29 mouse cellular contexts compared by ENCODE assay signal in the genomic region with DNA sequence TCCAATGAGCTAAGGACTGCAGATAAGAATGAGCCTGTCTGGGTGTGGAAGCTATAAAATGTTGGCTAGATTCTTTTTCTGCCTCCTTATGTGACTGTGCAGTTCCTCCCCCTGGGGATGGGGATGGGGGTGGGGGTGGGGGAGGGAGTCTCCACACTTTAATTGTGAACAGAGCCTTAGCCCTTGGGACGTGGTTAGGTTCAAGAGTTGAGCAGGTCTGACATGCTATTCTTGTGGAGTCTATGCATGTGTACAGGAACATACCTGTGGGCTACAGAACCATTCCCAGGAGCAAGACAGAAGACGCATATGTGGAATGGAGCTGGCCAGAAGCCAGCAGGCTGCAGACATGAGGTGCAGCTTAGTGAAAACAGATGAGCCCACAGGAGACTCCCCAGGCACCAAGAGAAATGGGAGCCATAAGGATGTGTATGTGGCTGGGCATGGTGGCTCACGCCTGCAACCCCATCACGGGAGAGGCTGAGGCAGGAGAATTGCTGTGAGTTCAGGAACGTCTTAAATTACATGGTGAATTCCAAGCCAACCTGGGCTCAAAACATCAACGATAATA.
A peak's percentile ranks its signal among the peaks of the same experiment; 100 is the strongest.
DNase-seq lines count a peak whose midpoint lies in the region; ATAC-seq lines count a peak whose summit lies in the region.
"Had no signal": no experiment of that assay in that cellular context is flagged by ENCODE, and none has a peak within 500 bp of the region (broad histone marks: within the 10 kb centered on the region; RNA-seq: fewer than 3 reads in every experiment).

No protein-coding gene starts in this region.

- 68% methylated on average over 6 of the region's 6 CpGs for WGBS in hindbrain, embryonic 12.5 days
- WGBS in hindbrain, embryonic 16.5 days: 77% methylated on average over 6 of the region's 6 CpGs
- 59% methylated on average over 6 of the region's 6 CpGs for WGBS in limb, embryonic 15.5 days
- 77% methylated on average over 6 of the region's 6 CpGs for WGBS in limb, embryonic 10.5 days

- no peak overlapping the region for H3K4me2 ChIP-seq in hindbrain, embryonic 12.5 days (replicated peaks)
- H3K4me2 ChIP-seq in hindbrain, embryonic 16.5 days (ENCODE audit: low read length): no peak overlapping the region
- no peak overlapping the region for H3K4me2 ChIP-seq in limb, embryonic 15.5 days
- H3K4me2 ChIP-seq: heart, embryonic 11.5 days; liver, embryonic 15.5 days; lung, embryonic 14.5 days had no signal

- no peaks in the 10 kb centered on the region for H3K9me3 ChIP-seq in hindbrain, embryonic 12.5 days (replicated peaks)
- H3K9me3 ChIP-seq in hindbrain, embryonic 16.5 days (ENCODE audit: control insufficient read depth, low read length): no peaks in the 10 kb centered on the region
- H3K9me3 ChIP-seq in limb, embryonic 15.5 days: no peaks in the 10 kb centered on the region
- H3K9me3 ChIP-seq in limb, embryonic 10.5 days (replicated peaks): no peaks in the 10 kb centered on the region

- H3K9ac ChIP-seq in hindbrain, embryonic 12.5 days: no peak overlapping the region
- no peak overlapping the region for H3K9ac ChIP-seq in hindbrain, embryonic 16.5 days (ENCODE audit: low read depth, low read length)
- H3K9ac ChIP-seq in limb, embryonic 15.5 days: no peak overlapping the region
- H3K9ac ChIP-seq: liver, embryonic 15.5 days; lung, embryonic 14.5 days had no signal

- H3K27ac ChIP-seq in hindbrain, embryonic 12.5 days: peak overlapping the region; percentile 6; the same call in 1 of the 2 replicates
- no peak overlapping the region; the same call in 1 of the 2 replicates for H3K27ac ChIP-seq in hindbrain, embryonic 16.5 days (ENCODE audit: low read depth, low read length)
- no peak overlapping the region for H3K27ac ChIP-seq in limb, embryonic 15.5 days
- no peak overlapping the region for H3K27ac ChIP-seq in limb, embryonic 10.5 days
- H3K27ac ChIP-seq: liver, embryonic 15.5 days had no signal

- no peaks in the 10 kb centered on the region for H3K36me3 ChIP-seq in hindbrain, embryonic 12.5 days
- no peaks in the 10 kb centered on the region for H3K36me3 ChIP-seq in hindbrain, embryonic 16.5 days (ENCODE audit: control insufficient read depth, insufficient read depth, low read length)
- no peaks in the 10 kb centered on the region for H3K36me3 ChIP-seq in limb, embryonic 15.5 days
- H3K36me3 ChIP-seq in limb, embryonic 10.5 days: no peaks in the 10 kb centered on the region
- H3K36me3 ChIP-seq: liver, embryonic 15.5 days had no signal

- DNase-seq in limb, embryonic 10.5 days (ENCODE audit: low spot score): no peak
- peak; percentile 17 for DNase-seq in right cerebral cortex, postnatal 14 days
- DNase-seq in right cerebral cortex, postnatal 10 days (ENCODE audit: low spot score in 2 of 2): no peak
- DNase-seq in forelimb bud, embryonic 11.5 days (ENCODE audit: low read depth, low spot score): peak; percentile 27
- DNase-seq in gastrocnemius, adult 18-20 months (ENCODE audit: low spot score): no peak
- DNase-seq: adrenal gland, postnatal 10 days; cerebellum, adult 11 months; cerebellum, adult 9-10 months; embryo, embryonic 11 days; gastrocnemius, postnatal 25 days; heart, adult 18-20 months; heart, postnatal 4 days; kidney, adult 18-20 months; kidney, postnatal 4 days; layer of hippocampus, postnatal 36 days; left cerebral cortex, postnatal 4 days; liver; lung, embryonic 14.5 days; lung, postnatal 14 days; right cerebral cortex, adult 18-20 months; thymus, adult 2 months; thymus, postnatal 36 days had no signal

- no peak for ATAC-seq in hindbrain, embryonic 12.5 days (ENCODE audit: low FRiP score)
- ATAC-seq in hindbrain, embryonic 16.5 days: no peak
- ATAC-seq in limb, embryonic 15.5 days (ENCODE audit: insufficient number of reproducible peaks, low FRiP score, low TSS enrichment, low read depth): 0 out of 2 replicates have a peak, but pooled peaks have one; percentile 30
- ATAC-seq: forebrain, embryonic 16.5 days; Patski had no signal

- no peaks in the 10 kb centered on the region for H3K27me3 ChIP-seq in hindbrain, embryonic 12.5 days
- no peaks in the 10 kb centered on the region for H3K27me3 ChIP-seq in hindbrain, embryonic 16.5 days (replicated peaks; ENCODE audit: control insufficient read depth, insufficient read depth, low read length)
- H3K27me3 ChIP-seq in limb, embryonic 15.5 days: no peaks in the 10 kb centered on the region
- H3K27me3 ChIP-seq in limb, embryonic 10.5 days (ENCODE audit: low read depth, poor library complexity, severe bottlenecking): no peaks in the 10 kb centered on the region
- H3K27me3 ChIP-seq: liver, embryonic 15.5 days; Patski had no signal

- peaks cover 4% of the 10 kb centered on the region for H3K4me1 ChIP-seq in hindbrain, embryonic 12.5 days
- H3K4me1 ChIP-seq in hindbrain, embryonic 16.5 days (ENCODE audit: control insufficient read depth, insufficient read depth, low read depth, low read length): peaks cover 7% of the 10 kb centered on the region; the same call in 1 of the 2 replicates
- H3K4me1 ChIP-seq in limb, embryonic 15.5 days: 0 out of 2 replicates have a peak, but pooled peaks cover 7% of the 10 kb centered on the region
- H3K4me1 ChIP-seq in limb, embryonic 10.5 days: peaks cover 29% of the 10 kb centered on the region
- H3K4me1 ChIP-seq: liver, embryonic 15.5 days had no signal

- no peak overlapping the region for H3K4me3 ChIP-seq in hindbrain, embryonic 12.5 days
- no peak overlapping the region for H3K4me3 ChIP-seq in hindbrain, embryonic 16.5 days (ENCODE audit: low read length)
- H3K4me3 ChIP-seq in limb, embryonic 15.5 days: no peak overlapping the region
- no peak overlapping the region for H3K4me3 ChIP-seq in limb, embryonic 10.5 days
- H3K4me3 ChIP-seq: liver, embryonic 15.5 days had no signal

Comparison
In these comparisons a context has a peak if more than half of its experiments do, and no peak if none do; other contexts are left out.
1. DNase-seq: peak in right cerebral cortex, postnatal 14 days (single experiment) and forelimb bud, embryonic 11.5 days (single experiment); none in limb, embryonic 10.5 days (single experiment), right cerebral cortex, postnatal 10 days (0 of 2) and gastrocnemius, adult 18-20 months (single experiment).